Mouse (Mus musculus) hindbrain, embryonic 11.5 days (tissue): ENCODE data around the gene Hemgn. TPM values are rescaled to one million over a fixed set of nuclear protein-coding genes. Genes with fewer than 3 reads are reported as not detected.

Experiments used
- ATAC-seq: fragments of 200-750 bp; cut with Nextera tagmentation; 2 replicates; pipeline ENCODE4 v1.8.0; 2017; ENCODE audit warnings: mild to moderate bottlenecking, moderate TSS enrichment, moderate library complexity; ENCODE audit not compliant: low FRiP score
- DNase-seq: peaks from one replicate; pipeline ENCODE4 v3.0.0-alpha.2; 2015; ENCODE audit warnings: low spot score
- H3K27ac ChIP-seq: fragments of 300-500 bp; sonication (generic); 2 replicates; pipeline ENCODE4 v1.5.1; 2014; ENCODE audit warnings: mild to moderate bottlenecking, low read depth, low read length
- H3K27me3 ChIP-seq: fragments of 300-500 bp; sonication (generic); 2 replicates; pipeline ENCODE4 v1.6.1; 2014; ENCODE audit warnings: mild to moderate bottlenecking, low read length, moderate library complexity, mixed read lengths; ENCODE audit not compliant: control insufficient read depth, insufficient read depth
- H3K36me3 ChIP-seq: fragments of 300-500 bp; sonication (generic); 2 replicates; pipeline ENCODE4 v1.6.1; 2014; ENCODE audit warnings: mild to moderate bottlenecking, low read length, moderate library complexity, mixed read lengths; ENCODE audit not compliant: control insufficient read depth, insufficient read depth
- H3K4me1 ChIP-seq: fragments of 300-500 bp; sonication (generic); replicated peaks from 2 replicates; pipeline ENCODE4 v1.6.1; 2014; ENCODE audit warnings: low read length, mixed read lengths; ENCODE audit not compliant: control insufficient read depth, insufficient read depth
- H3K4me2 ChIP-seq: fragments of 300-500 bp; sonication (generic); replicated peaks from 2 replicates; pipeline ENCODE4 v1.6.1; 2014; ENCODE audit warnings: mild to moderate bottlenecking, low read depth, low read length
- H3K4me3 ChIP-seq: fragments of 300-500 bp; sonication (generic); 2 replicates; pipeline ENCODE4 v1.5.1; 2014; ENCODE audit warnings: low read depth, low read length
- H3K9ac ChIP-seq: fragments of 300-500 bp; sonication (generic); 2 replicates; pipeline ENCODE4 v1.6.1; 2014; ENCODE audit warnings: low read depth, low read length
- H3K9me3 ChIP-seq: fragments of 300-500 bp; sonication (generic); 2 replicates; pipeline ENCODE4 v1.6.1; 2016; ENCODE audit warnings: low read length; ENCODE audit not compliant: control insufficient read depth
- WGBS: fragments of 180-500 bp; shearing (Covaris S2); extraction: QIAGEN DNeasy Blood & Tissue Kit; methylation state at CpG from one replicate; pipeline ENCODE4 v1.1.7; 2014; 5-methylcytosine and 5-hydroxymethylcytosine counted together
- polyA plus RNA-seq: library from polyadenylated mRNA; unstranded; fragments of >200 nt; fragmentation: Nextera tagmentation; extraction: Ambion mirVana; gene quantifications from 2 replicates; pipeline ENCODE4 v1.2.1, GENCODE M21; 2014

Gene Hemgn
- polyA plus RNA-seq, 1 experiment from 2014 or later: 16.1 TPM

DNA sequence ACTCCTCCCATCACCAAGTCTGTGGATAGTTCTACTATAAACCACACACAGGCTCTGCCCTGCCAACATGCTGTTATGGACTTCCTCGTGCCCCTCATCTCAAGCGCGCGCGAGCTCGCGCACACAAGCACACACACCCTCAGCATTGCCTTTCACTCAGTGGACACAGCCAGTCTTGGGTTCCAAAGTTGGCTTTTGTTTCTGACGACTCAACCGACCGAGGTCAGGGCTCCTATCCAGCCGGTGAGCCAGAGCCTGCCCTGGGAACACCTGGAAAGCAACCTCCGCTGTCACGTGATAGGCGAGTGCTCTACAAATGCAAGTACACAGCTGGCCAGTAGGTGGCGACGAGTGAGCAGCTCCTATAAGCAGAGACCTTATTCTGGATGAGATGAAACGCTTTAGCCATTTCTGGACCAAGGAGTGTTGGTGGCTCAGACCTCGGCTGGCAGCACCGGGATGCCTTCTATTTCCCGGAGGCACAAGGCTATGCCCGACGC lies 38.4 kb downstream of the Hemgn start:
- H3K4me2 ChIP-seq: peak overlapping the region; percentile 54
- no peaks in the 10 kb centered on the region for H3K9me3 ChIP-seq
- no peak overlapping the region for H3K27ac ChIP-seq
- H3K4me3 ChIP-seq: peak overlapping the region; percentile 22
- H3K9ac ChIP-seq: peak overlapping the region; percentile 50
- WGBS: 25% methylated on average over 22 of the region's 22 CpGs
- H3K36me3 ChIP-seq: peaks cover 7% of the 10 kb centered on the region
- 0 out of 2 replicates have a peak, but pooled peaks cover 4% of the 10 kb centered on the region for H3K4me1 ChIP-seq
- H3K27me3 ChIP-seq: no peaks in the 10 kb centered on the region; the same call in 1 of the 2 replicates
- peak; percentile 65; the same call in 1 of the 2 replicates for ATAC-seq
- peak; percentile 81 for DNase-seq

DNA sequence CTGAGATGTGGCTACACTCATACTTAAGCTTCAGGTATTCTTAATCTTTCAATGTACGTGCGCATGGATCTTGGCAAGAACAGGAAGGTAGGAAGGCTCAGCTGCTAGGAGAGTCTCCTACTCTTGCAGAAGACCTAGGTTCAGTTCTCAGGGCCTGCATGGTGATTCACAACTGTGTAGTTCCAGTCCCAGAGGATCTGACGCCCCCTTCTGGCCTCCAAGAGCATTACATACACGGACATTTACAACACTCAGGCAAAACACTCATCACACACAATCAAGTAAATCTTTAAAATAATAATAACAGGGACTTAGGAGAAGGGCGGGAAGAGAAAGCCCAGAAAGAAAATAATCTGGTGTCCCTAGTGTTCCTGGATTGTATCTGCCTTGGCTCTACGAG lies 38.9 kb downstream of the Hemgn start:
- H3K9ac ChIP-seq: no peak overlapping the region
- H3K27me3 ChIP-seq: no peaks in the 10 kb centered on the region; the same call in 1 of the 2 replicates
- peak overlapping the region; percentile 54; the same call in 1 of the 2 replicates for H3K4me2 ChIP-seq
- ATAC-seq: no peak
- H3K4me1 ChIP-seq: 0 out of 2 replicates have a peak, but pooled peaks cover 4% of the 10 kb centered on the region
- WGBS: 54% methylated on average over 6 of the region's 6 CpGs
- H3K4me3 ChIP-seq: no peak overlapping the region
- H3K27ac ChIP-seq: no peak overlapping the region
- DNase-seq: peak; percentile 38
- H3K36me3 ChIP-seq: peaks cover 5% of the 10 kb centered on the region; the same call in 1 of the 2 replicates
- H3K9me3 ChIP-seq: no peaks in the 10 kb centered on the region

DNA sequence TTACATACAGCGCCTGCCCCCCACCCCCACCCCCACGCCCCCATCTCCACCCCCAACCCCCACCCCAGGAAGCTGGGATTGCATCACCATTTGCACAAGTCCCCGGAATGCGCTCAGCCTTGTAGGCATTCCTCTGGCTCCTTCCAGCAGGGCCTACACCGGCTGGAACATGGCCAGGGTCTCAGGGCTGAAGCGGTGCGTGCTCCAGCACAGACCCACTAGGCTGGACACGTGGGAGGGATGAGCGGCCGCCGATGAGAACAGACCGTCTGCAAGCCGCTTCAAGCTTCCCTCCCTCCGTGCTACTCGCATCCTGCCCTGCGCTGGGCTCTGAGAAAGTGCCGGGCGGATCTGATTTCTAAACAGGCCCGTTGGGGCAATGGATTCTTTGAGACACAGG lies 42.3 kb downstream of the Hemgn start:
- H3K27me3 ChIP-seq: no peaks in the 10 kb centered on the region; the same call in none of the 2 replicates
- DNase-seq: peak; percentile 51
- WGBS: 4% methylated on average over 18 of the region's 19 CpGs
- H3K4me1 ChIP-seq: 0 out of 2 replicates have a peak, but pooled peaks cover 4% of the 10 kb centered on the region
- no peak overlapping the region for H3K4me3 ChIP-seq
- no peak overlapping the region for H3K27ac ChIP-seq
- no peak overlapping the region for H3K9ac ChIP-seq
- peak; percentile 47; the same call in 1 of the 2 replicates for ATAC-seq
- no peaks in the 10 kb centered on the region for H3K9me3 ChIP-seq
- H3K4me2 ChIP-seq: 0 out of 2 replicates have a peak overlapping the region, but pooled peaks have one; percentile 9
- no peaks in the 10 kb centered on the region for H3K36me3 ChIP-seq

DNA sequence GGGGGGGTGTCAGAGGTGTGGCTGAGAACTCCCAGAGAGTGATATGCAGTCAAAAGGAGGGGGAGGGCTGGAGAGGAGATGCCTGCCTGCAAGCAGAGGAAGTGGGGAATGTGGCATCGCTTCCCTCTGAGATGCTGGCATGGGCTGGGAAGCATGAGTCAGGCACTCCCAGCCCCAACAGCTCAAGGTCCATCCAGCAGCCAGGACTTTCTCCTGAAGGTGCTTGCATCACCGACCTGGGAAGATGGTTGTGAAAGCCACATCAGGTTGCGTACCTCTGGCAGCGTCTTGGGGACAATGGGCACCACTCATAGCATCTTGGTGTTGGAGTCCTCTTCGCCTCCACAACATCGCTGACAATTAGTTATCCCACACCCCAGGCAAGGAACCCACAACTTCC lies 42.9 kb downstream of the Hemgn start:
- Histone ChIP-seq H3K4me1 (0 out of 2 replicates have a peak, but pooled peaks cover 4% of the 10 kb centered on the region), H3K4me3 (no peak overlapping the region), H3K36me3 (no peaks in the 10 kb centered on the region), H3K4me2 (no peak overlapping the region), H3K27me3 (no peaks in the 10 kb centered on the region; the same call in none of the 2 replicates), H3K9ac (no peak overlapping the region), H3K9me3 (no peaks in the 10 kb centered on the region), H3K27ac (no peak overlapping the region)
- ATAC-seq: no peak
- DNase-seq: no peak
- WGBS: 49% methylated on average over 5 of the region's 6 CpGs

DNA sequence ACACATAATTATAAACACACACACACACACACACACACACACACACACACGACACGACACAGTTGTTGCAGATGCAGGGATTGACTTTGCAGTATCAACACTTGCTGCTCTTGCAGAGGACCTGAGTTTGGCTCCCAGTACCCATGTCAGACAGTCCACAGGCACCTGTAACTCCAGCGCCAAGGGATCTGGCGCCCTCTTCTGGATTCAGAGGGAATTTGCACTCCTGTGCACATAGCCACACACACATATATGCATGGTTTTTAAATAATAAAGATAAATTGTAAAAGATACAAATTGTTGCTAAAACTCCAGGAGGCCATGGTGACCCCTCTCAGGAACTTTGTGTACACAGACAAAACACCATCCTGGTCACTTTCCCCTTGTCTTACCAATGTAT lies 44.2 kb downstream of the Hemgn start:
- H3K27me3 ChIP-seq: no peaks in the 10 kb centered on the region; the same call in none of the 2 replicates
- H3K36me3 ChIP-seq: no peaks in the 10 kb centered on the region
- no peaks in the 10 kb centered on the region for H3K9me3 ChIP-seq
- no peak overlapping the region for H3K9ac ChIP-seq
- no peaks in the 10 kb centered on the region for H3K4me1 ChIP-seq
- H3K4me3 ChIP-seq: no peak overlapping the region
- H3K4me2 ChIP-seq: no peak overlapping the region
- ATAC-seq: no peak
- H3K27ac ChIP-seq: no peak overlapping the region
- no peak for DNase-seq
- 74% methylated on average over 4 of the region's 4 CpGs for WGBS

DNA sequence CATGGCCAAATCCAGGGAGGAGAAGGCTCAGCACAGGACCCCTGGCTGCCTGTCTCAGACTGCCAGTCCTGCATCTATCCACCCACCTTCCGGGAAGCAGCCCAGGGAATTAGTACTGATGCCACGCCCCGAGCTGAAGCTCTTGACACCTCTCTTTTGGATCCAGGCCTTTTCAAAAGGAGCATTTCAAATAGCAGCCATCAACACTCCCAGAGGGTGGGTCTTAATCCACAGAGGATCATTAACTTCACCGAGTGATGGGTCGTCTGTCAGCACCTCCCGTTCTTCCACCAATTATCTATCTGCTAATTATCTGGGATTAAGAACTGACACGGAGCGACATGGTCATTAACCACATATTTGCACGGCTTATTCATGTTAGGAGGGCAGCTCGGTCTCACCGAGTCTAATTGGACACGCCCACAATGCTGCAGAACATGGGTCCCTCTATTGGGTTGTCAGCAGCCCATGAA lies 45.8 kb downstream of the Hemgn start:
- Histone ChIP-seq H3K27me3 (no peaks in the 10 kb centered on the region; the same call in none of the 2 replicates), H3K9ac (no peak overlapping the region), H3K4me1 (no peaks in the 10 kb centered on the region), H3K9me3 (no peaks in the 10 kb centered on the region), H3K4me2 (no peak overlapping the region), H3K4me3 (no peak overlapping the region), H3K27ac (no peak overlapping the region), H3K36me3 (no peaks in the 10 kb centered on the region)
- DNase-seq: no peak
- WGBS: 22% methylated on average over 12 of the region's 12 CpGs
- no peak for ATAC-seq

DNA sequence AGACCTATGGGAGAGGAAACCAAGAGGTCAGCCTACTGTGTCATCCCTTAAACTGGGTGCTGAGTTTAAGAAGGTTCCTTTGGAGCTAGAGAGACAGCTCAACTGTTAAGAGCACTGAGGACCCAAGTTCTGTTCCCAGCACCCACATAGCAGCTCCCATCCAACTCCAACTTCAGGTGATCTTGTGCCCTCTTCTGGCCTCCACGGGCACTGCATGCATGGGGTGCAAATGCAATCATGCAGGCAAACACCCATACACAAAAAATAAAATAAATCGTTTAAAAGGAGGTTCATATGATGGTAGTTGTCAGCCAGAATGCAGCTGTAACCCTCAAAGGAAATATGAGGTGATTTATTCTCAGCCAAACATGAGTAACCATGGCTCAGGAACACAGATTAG lies 48.9 kb downstream of the Hemgn start:
- H3K9ac ChIP-seq: no peak overlapping the region
- H3K9me3 ChIP-seq: no peaks in the 10 kb centered on the region

DNA sequence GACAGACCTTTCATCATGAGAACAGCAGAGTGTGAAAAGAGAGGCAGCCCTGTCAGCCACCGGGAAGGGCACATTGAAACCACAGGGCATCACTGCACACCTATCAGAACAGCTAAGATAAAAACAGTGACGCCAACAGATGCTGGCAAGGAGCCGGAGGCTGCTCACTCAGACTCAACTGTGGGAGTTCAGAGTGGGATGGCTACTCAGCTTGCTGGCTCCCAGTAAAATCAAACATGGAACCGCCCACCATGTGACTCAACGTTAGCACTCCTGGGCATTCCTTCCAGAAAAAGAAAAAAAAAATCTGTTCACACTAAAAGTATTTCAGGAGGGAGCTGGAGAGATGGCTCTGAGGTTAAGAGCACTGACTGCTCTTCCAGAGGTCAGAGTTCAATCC lies 52.0 kb downstream of the Hemgn start:
- Histone ChIP-seq H3K27ac (no peak overlapping the region), H3K9me3 (no peaks in the 10 kb centered on the region), H3K36me3 (no peaks in the 10 kb centered on the region), H3K27me3 (no peaks in the 10 kb centered on the region; the same call in 1 of the 2 replicates), H3K4me3 (no peak overlapping the region), H3K4me1 (no peaks in the 10 kb centered on the region), H3K4me2 (no peak overlapping the region), H3K9ac (no peak overlapping the region)
- ATAC-seq: no peak
- DNase-seq: no peak
- WGBS: 85% methylated on average over 5 of the region's 5 CpGs

More for the DNA sequence above, 48.9 kb downstream of the Hemgn start:
- Histone ChIP-seq H3K4me1 (no peaks in the 10 kb centered on the region), H3K4me2 (no peak overlapping the region), H3K36me3 (no peaks in the 10 kb centered on the region), H3K27ac (no peak overlapping the region), H3K27me3 (no peaks in the 10 kb centered on the region; the same call in 1 of the 2 replicates), H3K4me3 (no peak overlapping the region)
- no peak for ATAC-seq
- DNase-seq: no peak
- WGBS: 82% methylated on average over 2 of the region's 2 CpGs
